ENCODE assay signal across 21 mouse cellular contexts in the genomic region with DNA sequence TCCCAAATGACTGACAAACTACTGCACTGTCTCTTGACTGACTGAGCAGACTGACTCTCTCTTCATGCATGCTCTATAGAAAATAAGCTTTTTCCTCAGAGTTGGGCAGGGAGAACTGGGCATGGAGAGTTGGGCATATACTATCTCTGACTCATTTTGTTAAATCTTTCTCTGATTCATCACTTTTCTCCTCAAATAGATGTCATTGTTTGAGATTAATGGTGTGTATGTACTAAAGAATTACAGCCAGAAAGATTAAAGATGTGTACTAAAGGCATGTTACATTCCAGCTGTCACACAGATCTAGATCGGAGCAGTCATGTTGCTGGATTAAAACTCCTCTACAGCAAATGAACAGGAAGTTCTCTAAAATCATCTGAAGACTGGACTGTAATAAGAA. TPM values are rescaled to one million over a fixed set of nuclear protein-coding genes. Genes with fewer than 3 reads are reported as not detected.
DNase-seq lines count a peak whose midpoint lies in the region; ATAC-seq and TF ChIP-seq lines count a peak whose summit lies in the region.
"Had no signal": no experiment of that assay in that cellular context is flagged by ENCODE, and none has a peak within 500 bp of the region (broad histone marks: within the 10 kb centered on the region; RNA-seq: fewer than 3 reads in every experiment).

No protein-coding gene starts in this region.

- TF ChIP-seq EP300 in stomach, postnatal 0 days (optimal IDR thresholded peaks at IDR 0.05) = no peak

- no peaks in the 10 kb centered on the region for H3K4me1 ChIP-seq in kidney, postnatal 0 days (replicated peaks; ENCODE audit: insufficient read depth, low read length)
- no peaks in the 10 kb centered on the region for H3K4me1 ChIP-seq in stomach, postnatal 0 days (replicated peaks; ENCODE audit: control insufficient read depth, insufficient read depth)
- H3K4me1 ChIP-seq: embryonic facial prominence, embryonic 13.5 days; embryonic facial prominence, embryonic 15.5 days; forebrain, embryonic 13.5 days; forebrain, embryonic 15.5 days had no signal

- H3K27ac ChIP-seq in kidney, postnatal 0 days = no peak overlapping the region
- no peak overlapping the region for H3K27ac ChIP-seq in stomach, postnatal 0 days (replicated peaks)
- H3K27ac ChIP-seq in layer of hippocampus, adult 2 months = no peak overlapping the region
- H3K27ac ChIP-seq: embryonic facial prominence, embryonic 13.5 days; embryonic facial prominence, embryonic 15.5 days; forebrain, embryonic 13.5 days; forebrain, embryonic 15.5 days had no signal

- no peak for TF ChIP-seq CTCF in kidney, postnatal 0 days (IDR thresholded peaks at IDR 0.05; ENCODE audit: low read depth)
- no peak for TF ChIP-seq CTCF in stomach, postnatal 0 days (IDR thresholded peaks at IDR 0.05; ENCODE audit: low read depth)
- no peak for TF ChIP-seq CTCF in layer of hippocampus, adult 2 months (conservative IDR thresholded peaks at IDR 0.05)

- H3K27me3 ChIP-seq in kidney, postnatal 0 days (ENCODE audit: insufficient read depth, low read length) = no peaks in the 10 kb centered on the region
- no peaks in the 10 kb centered on the region for H3K27me3 ChIP-seq in stomach, postnatal 0 days (ENCODE audit: control insufficient read depth, insufficient read depth, low read length)
- H3K27me3 ChIP-seq: embryonic facial prominence, embryonic 13.5 days; embryonic facial prominence, embryonic 15.5 days; forebrain, embryonic 13.5 days; forebrain, embryonic 15.5 days had no signal

- H3K9me3 ChIP-seq in kidney, postnatal 0 days (replicated peaks; ENCODE audit: low read length) = no peaks in the 10 kb centered on the region
- H3K9me3 ChIP-seq in stomach, postnatal 0 days (ENCODE audit: control insufficient read depth, low read length) = no peaks in the 10 kb centered on the region
- H3K9me3 ChIP-seq: embryonic facial prominence, embryonic 13.5 days; embryonic facial prominence, embryonic 15.5 days; forebrain, embryonic 13.5 days; forebrain, embryonic 15.5 days had no signal

- peak; percentile 5 for DNase-seq in kidney, postnatal 0 days (ENCODE audit: low spot score)
- no peak for DNase-seq in kidney, adult 11 months
- peak; percentile 58 for DNase-seq in NIH3T3 (ENCODE audit: low read depth)
- DNase-seq in stomach, postnatal 0 days (ENCODE audit: low spot score) = no peak
- DNase-seq in layer of hippocampus, adult 2 months (ENCODE audit: low spot score in 2 of 2) = no peak
- DNase-seq in thymus, postnatal 36 days = no peak
- DNase-seq: adrenal gland, adult 2 months; adrenal gland, postnatal 10 days; adrenal gland, postnatal 25 days; cerebellum, adult 11 months; cerebellum, adult 18-20 months; cerebellum, adult 8-10 months; cerebellum, adult 9-11 months; cerebellum, postnatal 14 days; cerebellum, postnatal 36 days; embryo, embryonic 11 days; forebrain, postnatal 0 days had no signal

- no peak overlapping the region for H3K9ac ChIP-seq in kidney, postnatal 0 days (ENCODE audit: low read depth, low read length)
- no peak overlapping the region for H3K9ac ChIP-seq in stomach, postnatal 0 days (ENCODE audit: low read length)
- H3K9ac ChIP-seq: embryonic facial prominence, embryonic 13.5 days; embryonic facial prominence, embryonic 15.5 days; forebrain, embryonic 13.5 days; forebrain, embryonic 15.5 days; forebrain, postnatal 0 days had no signal

- WGBS in kidney, postnatal 0 days = 74% methylated on average over 1 of the region's 1 CpGs
- WGBS in stomach, postnatal 0 days = 26% methylated on average over 1 of the region's 1 CpGs

- ATAC-seq in kidney, postnatal 0 days (replicated peaks; ENCODE audit: low FRiP score, low read depth) = no peak
- ATAC-seq in stomach, postnatal 0 days (ENCODE audit: low FRiP score, low TSS enrichment) = peak; percentile 38; the same call in 1 of the 2 replicates
- ATAC-seq: forebrain, embryonic 13.5 days; forebrain, embryonic 15.5 days; forebrain, postnatal 0 days had no signal

- no peak overlapping the region for H3K4me3 ChIP-seq in kidney, postnatal 0 days (replicated peaks; ENCODE audit: low read depth, low read length)
- no peak overlapping the region for H3K4me3 ChIP-seq in stomach, postnatal 0 days (ENCODE audit: low read depth, low read length)
- H3K4me3 ChIP-seq in layer of hippocampus, adult 2 months = no peak overlapping the region
- H3K4me3 ChIP-seq: embryonic facial prominence, embryonic 13.5 days; embryonic facial prominence, embryonic 15.5 days; forebrain, embryonic 13.5 days; forebrain, embryonic 15.5 days had no signal

- H3K36me3 ChIP-seq in kidney, postnatal 0 days (ENCODE audit: insufficient read depth, low read length) = 0 out of 2 replicates have a peak, but pooled peaks cover 2% of the 10 kb centered on the region
- H3K36me3 ChIP-seq in stomach, postnatal 0 days (ENCODE audit: control insufficient read depth, insufficient read depth, low read length) = peaks cover 5% of the 10 kb centered on the region; the same call in 1 of the 2 replicates
- H3K36me3 ChIP-seq: embryonic facial prominence, embryonic 15.5 days had no signal

- H3K4me2 ChIP-seq in kidney, postnatal 0 days (ENCODE audit: low read length) = no peak overlapping the region
- no peak overlapping the region for H3K4me2 ChIP-seq in stomach, postnatal 0 days (replicated peaks; ENCODE audit: low read depth)
- H3K4me2 ChIP-seq: embryonic facial prominence, embryonic 13.5 days; embryonic facial prominence, embryonic 15.5 days; forebrain, embryonic 13.5 days; forebrain, embryonic 15.5 days had no signal

RNA-seq across cellular contexts. Expression of gene BC055324, which starts 20.1 kb away (rescaled TPM):
- polyA plus RNA-seq in kidney, postnatal 0 days (2015; fragmentation: Nextera tagmentation; extraction: Ambion mirVana) = 10.3 and 14.0 TPM in 2 replicates
- polyA plus RNA-seq in stomach, postnatal 0 days (2015; fragmentation: Nextera tagmentation; extraction: Ambion mirVana) = 2.9 and 3.4 TPM in 2 replicates
- under 1 TPM; 0.66 to 0.95 TPM for total RNA-seq in layer of hippocampus, adult 2 months (2021)

RNA-seq across cellular contexts. Expression of gene Mettl18, which starts 20.2 kb away (rescaled TPM):
- 12.6 and 14.3 TPM in 2 replicates for polyA plus RNA-seq in kidney, postnatal 0 days (2015; fragmentation: Nextera tagmentation; extraction: Ambion mirVana)
- 6.7 and 6.9 TPM in 2 replicates for polyA plus RNA-seq in stomach, postnatal 0 days (2015; fragmentation: Nextera tagmentation; extraction: Ambion mirVana)
- total RNA-seq in layer of hippocampus, adult 2 months (2021) = 1 to 10 TPM; 6.9 to 7.8 TPM

RNA-seq across cellular contexts. Expression of gene Scyl3, which starts 45.6 kb away (rescaled TPM):
- polyA plus RNA-seq in kidney, postnatal 0 days (2015; fragmentation: Nextera tagmentation; extraction: Ambion mirVana) = 15.9 and 17.2 TPM in 2 replicates
- polyA plus RNA-seq in stomach, postnatal 0 days (2015; fragmentation: Nextera tagmentation; extraction: Ambion mirVana) = 10.6 and 12.0 TPM in 2 replicates
- total RNA-seq in layer of hippocampus, adult 2 months (2021) = 10 to 100 TPM; 22.1 to 22.9 TPM

Comparison
In these comparisons a context has a peak if more than half of its experiments do, and no peak if none do; other contexts are left out.
1. DNase-seq: peak in kidney, postnatal 0 days (single experiment) and NIH3T3 (single experiment); none in kidney, adult 11 months (single experiment), stomach, postnatal 0 days (single experiment), layer of hippocampus, adult 2 months (0 of 2) and thymus, postnatal 36 days (0 of 2).